Mouse (Mus musculus) liver, embryonic 14.5 days (tissue): ENCODE data around the gene Gm11146.

Source experiments
- CTCF ChIP-seq: IDR thresholded peaks from 2 replicates; pipeline ENCODE4 v1.5.1; 2016; ENCODE audit warnings: antibody characterized with exemption, low read depth, control low read depth
- EP300 ChIP-seq: IDR thresholded peaks from 2 replicates; pipeline ENCODE4 v1.6.1; 2016; ENCODE audit warnings: antibody characterized with exemption, low read depth

DNA sequence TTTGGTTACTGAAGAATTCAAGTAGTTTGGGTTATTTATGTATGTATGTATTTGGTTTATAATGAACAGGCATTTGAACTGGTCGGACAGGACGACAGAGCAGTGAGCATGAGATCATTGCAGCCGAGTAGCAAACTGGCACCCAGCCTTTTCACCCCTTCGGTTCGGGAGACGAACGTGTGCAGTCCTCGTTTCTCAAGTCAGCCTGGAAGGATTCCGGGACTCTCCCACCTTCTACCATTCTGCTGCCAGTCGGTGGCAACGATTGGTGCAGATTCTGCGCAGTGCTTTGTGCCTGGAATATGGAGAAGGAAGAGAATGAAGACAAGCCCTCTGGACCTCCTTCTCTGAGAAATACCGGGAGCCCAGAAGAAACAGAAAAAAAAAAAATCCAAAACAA is 7.3 kb downstream of the Gm11146 start:
- TF ChIP-seq CTCF: no peak
- TF ChIP-seq EP300: no peak
